Mouse (Mus musculus) liver, adult 2 months (tissue): ENCODE results near the gene Ankrd34a.

Experiments
- CTCF ChIP-seq: fragments of 200-500 bp; IDR thresholded peaks from 2 replicates; pipeline ENCODE4 v1.5.1; 2011; ENCODE audit warnings: low read depth, low read length, control low read depth
- POLR2A ChIP-seq: fragments of 200-500 bp; IDR thresholded peaks from 2 replicates; pipeline ENCODE4 v1.6.1; 2011; ENCODE audit warnings: low read length, control low read depth; ENCODE audit not compliant: insufficient read depth; ENCODE audit errors: extremely low read depth

- TF ChIP-seq POLR2A (no peak), CTCF (no peak)
Measured at GRCm38 (mm10) chr3:96647365-96647764, 50.9 kb downstream of the Ankrd34a start.
